Mouse (Mus musculus): Measurements from ENCODE around the gene Acap1. TPM values are rescaled to one million over a fixed set of nuclear protein-coding genes. Genes with fewer than 3 reads are reported as not detected.
"Not testable (repeated sequence)": the region's sequence is repeated elsewhere in the genome, so short reads cannot be mapped to it uniquely, and the experiment has no call there.

Gene Acap1
- polyA plus RNA-seq, 1 experiment from 2014 or later: 8.7 TPM

DNA sequence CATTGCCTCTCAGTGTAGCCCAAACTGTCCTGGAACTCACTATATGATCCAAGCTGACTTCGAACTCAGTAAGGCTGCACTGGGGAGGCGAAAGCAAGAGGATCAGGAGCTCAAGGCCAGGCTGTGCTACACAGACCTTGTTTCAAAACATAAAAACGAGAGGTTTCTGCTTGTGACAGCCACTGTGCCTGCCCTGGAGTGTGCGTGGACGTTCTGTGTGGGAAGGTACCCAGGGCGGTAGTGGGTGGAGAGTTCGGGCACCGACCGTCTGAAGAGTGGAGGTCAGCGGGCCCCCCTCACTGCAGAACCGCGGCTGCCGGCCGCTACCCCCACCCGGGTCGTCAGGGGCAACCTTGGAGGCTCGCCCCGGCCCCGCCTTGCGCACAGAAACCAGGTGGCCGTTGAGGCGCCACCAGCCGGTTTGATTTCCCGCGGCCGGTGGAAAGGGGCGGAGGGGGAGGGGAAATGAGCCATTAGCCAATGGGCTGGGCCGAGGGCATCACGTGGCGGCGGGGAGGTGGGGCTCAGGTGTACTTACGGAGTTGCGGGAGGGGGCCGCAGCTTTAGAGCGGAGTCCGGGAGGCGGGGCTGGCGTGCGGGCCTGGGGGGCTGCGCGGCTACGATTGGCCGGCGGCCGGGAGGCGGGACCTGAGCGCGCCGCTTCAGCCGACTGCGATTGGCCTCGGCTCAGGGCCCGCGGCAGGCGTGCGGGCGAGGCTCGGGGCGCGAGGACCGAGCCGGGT is 40.0 kb upstream of the Acap1 start, which contains the start of gene Ybx2:
TSS of gene Ybx2 (plus strand) at position 660 of the 743 bp plus-strand sequence.
- peaks cover 19% of the 10 kb centered on the region for H3K4me1 ChIP-seq (replicated peaks; ENCODE audit: control insufficient read depth, insufficient read depth, low read length)
- H3K27me3 ChIP-seq (replicated peaks; ENCODE audit: control insufficient read depth, insufficient read depth, low read length): peaks cover 58% of the 10 kb centered on the region
- peak within 1 kb of the TSS; percentile 34 for H3K9ac ChIP-seq (ENCODE audit: low read depth, low read length)
- H3K4me3 ChIP-seq (ENCODE audit: low read depth, low read length): peak within 1 kb of the TSS; percentile 43
- H3K36me3 ChIP-seq (ENCODE audit: control insufficient read depth, insufficient read depth, low read length): no peaks in the 10 kb centered on the region
- no peaks in the 10 kb centered on the region for H3K9me3 ChIP-seq (ENCODE audit: control insufficient read depth, low read length)
- DNase-seq (ENCODE audit: low spot score) (peak; percentile 88), ATAC-seq (replicated peaks; ENCODE audit: low FRiP score) (peak; percentile 80)
- H3K4me2 ChIP-seq: peak within 1 kb of the TSS; percentile 90
- H3K27ac ChIP-seq (ENCODE audit: low read depth, low read length): no peak within 1 kb of the TSS
- WGBS: 1% methylated on average over 53 of the region's 62 CpGs

DNA sequence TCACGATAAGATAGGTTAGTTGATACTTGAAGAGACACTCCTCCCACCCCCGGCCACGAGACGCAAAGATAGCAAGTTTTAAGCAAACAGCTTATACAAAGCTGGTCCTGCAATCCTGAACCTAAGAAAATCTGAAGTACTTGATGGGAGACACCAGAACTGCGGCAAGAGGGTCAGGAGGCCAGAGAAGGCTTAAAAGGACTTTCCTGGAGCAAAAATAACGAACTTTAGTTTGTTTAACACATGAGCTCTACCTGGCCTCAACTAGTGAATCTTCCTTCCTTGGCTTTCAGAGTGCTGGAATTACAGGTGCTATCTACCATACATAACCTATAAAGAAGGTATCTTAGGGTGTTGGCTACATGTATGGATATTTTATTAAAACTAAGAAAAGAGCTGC is 39.3 kb upstream of the Acap1 start:
- ATAC-seq (replicated peaks; ENCODE audit: low FRiP score) (no peak), DNase-seq (ENCODE audit: low spot score) (no peak)
- Histone ChIP-seq H3K27me3 (replicated peaks; ENCODE audit: control insufficient read depth, insufficient read depth, low read length) (peaks cover 52% of the 10 kb centered on the region), H3K36me3 (ENCODE audit: control insufficient read depth, insufficient read depth, low read length) (no peaks in the 10 kb centered on the region), H3K27ac (ENCODE audit: low read depth, low read length) (no peak overlapping the region), H3K4me3 (ENCODE audit: low read depth, low read length) (peak overlapping the region; percentile 43), H3K4me1 (replicated peaks; ENCODE audit: control insufficient read depth, insufficient read depth, low read length) (peaks cover 19% of the 10 kb centered on the region), H3K9me3 (ENCODE audit: control insufficient read depth, low read length) (no peaks in the 10 kb centered on the region), H3K9ac (ENCODE audit: low read depth, low read length) (no peak overlapping the region), H3K4me2 (peak overlapping the region; percentile 90)
- 16% methylated on average over 6 of the region's 6 CpGs for WGBS

DNA sequence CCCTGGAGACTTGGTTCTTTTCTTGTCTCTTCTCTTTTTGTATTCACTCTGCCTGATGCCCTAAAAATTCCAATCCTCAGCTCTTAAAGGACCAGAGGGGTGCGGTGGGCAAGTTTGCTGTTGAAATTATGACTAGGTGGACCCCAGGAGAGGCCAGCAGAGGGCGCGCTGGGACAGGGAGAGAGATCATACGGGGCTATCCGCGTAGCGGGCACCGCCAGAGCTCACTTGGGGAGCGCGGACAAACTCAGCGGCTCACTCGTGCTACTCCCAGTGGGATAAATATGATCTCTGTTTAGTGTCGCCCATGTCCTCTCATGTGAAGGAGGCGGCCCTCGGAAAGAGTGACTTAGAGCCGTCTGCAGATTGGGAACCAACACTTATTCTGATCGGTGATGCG is 38.8 kb upstream of the Acap1 start:
- DNase-seq (ENCODE audit: low spot score) (peak; percentile 94), ATAC-seq (replicated peaks; ENCODE audit: low FRiP score) (no peak; the same call in 1 of the 2 replicates)
- Histone ChIP-seq H3K27me3 (replicated peaks; ENCODE audit: control insufficient read depth, insufficient read depth, low read length) (peaks cover 47% of the 10 kb centered on the region), H3K27ac (ENCODE audit: low read depth, low read length) (no peak overlapping the region), H3K4me3 (ENCODE audit: low read depth, low read length) (peak overlapping the region; percentile 7; the same call in 1 of the 2 replicates), H3K9ac (ENCODE audit: low read depth, low read length) (no peak overlapping the region), H3K4me2 (peak overlapping the region; percentile 90), H3K9me3 (ENCODE audit: control insufficient read depth, low read length) (no peaks in the 10 kb centered on the region), H3K36me3 (ENCODE audit: control insufficient read depth, insufficient read depth, low read length) (no peaks in the 10 kb centered on the region), H3K4me1 (replicated peaks; ENCODE audit: control insufficient read depth, insufficient read depth, low read length) (peaks cover 19% of the 10 kb centered on the region)
- whole genome bisulfite sequencing: 2% methylated on average over 18 of the region's 18 CpGs

DNA sequence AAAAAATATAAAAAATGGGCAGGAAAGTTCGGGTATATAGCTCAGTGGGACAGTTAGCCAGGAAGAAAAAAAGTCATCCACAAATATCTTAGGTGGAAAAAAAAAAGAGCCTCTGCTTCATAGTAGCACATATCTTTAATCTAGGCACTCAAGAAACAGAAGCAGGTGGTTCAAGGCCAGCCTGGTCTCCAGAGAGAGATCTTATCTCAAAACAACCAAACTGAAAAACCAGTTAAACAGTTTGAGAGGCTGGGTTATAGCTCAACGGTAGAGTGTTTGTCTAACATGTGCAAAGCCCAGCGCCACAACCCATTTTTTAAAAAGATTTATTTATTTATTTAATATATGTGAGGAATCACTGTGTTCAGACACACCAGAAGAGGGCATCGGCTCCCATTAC is 37.7 kb upstream of the Acap1 start:
- Histone ChIP-seq H3K4me1 (replicated peaks; ENCODE audit: control insufficient read depth, insufficient read depth, low read length) (peaks cover 19% of the 10 kb centered on the region), H3K9me3 (ENCODE audit: control insufficient read depth, low read length) (no peaks in the 10 kb centered on the region), H3K27ac (ENCODE audit: low read depth, low read length) (no peak overlapping the region), H3K9ac (ENCODE audit: low read depth, low read length) (no peak overlapping the region), H3K4me2 (no peak overlapping the region), H3K36me3 (ENCODE audit: control insufficient read depth, insufficient read depth, low read length) (no peaks in the 10 kb centered on the region), H3K4me3 (ENCODE audit: low read depth, low read length) (no peak overlapping the region), H3K27me3 (replicated peaks; ENCODE audit: control insufficient read depth, insufficient read depth, low read length) (peaks cover 36% of the 10 kb centered on the region)
- DNase-seq (ENCODE audit: low spot score) (no peak), ATAC-seq (replicated peaks; ENCODE audit: low FRiP score) (no peak)
- WGBS: 60% methylated on average over 4 of the region's 4 CpGs

DNA sequence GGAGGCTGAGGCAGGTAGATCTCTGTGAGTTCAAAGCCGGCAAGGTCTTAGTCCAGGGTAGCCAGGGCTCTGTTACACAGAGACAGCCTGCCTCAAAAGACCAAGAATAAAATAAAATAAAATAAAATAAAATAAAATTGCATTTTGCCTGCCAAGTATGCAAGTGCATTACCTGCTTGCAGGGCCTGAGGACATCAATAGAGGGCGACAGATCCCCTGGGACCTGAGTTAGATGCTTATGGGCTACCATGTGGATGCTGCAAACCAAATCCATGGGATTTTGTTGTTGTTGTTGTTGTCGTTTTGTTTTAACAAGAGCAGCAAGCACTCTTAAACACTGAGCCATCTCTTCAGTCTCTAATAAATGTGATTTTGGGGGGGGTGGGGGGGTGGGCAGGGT is 36.9 kb upstream of the Acap1 start:
- no peak overlapping the region for H3K4me2 ChIP-seq
- DNase-seq (ENCODE audit: low spot score) (no peak), ATAC-seq (replicated peaks; ENCODE audit: low FRiP score) (no peak)
- H3K27ac ChIP-seq (ENCODE audit: low read depth, low read length): no peak overlapping the region
- no peak overlapping the region for H3K9ac ChIP-seq (ENCODE audit: low read depth, low read length)
- peaks cover 19% of the 10 kb centered on the region for H3K4me1 ChIP-seq (replicated peaks; ENCODE audit: control insufficient read depth, insufficient read depth, low read length)
- H3K9me3 ChIP-seq (ENCODE audit: control insufficient read depth, low read length): no peaks in the 10 kb centered on the region
- H3K36me3 ChIP-seq (ENCODE audit: control insufficient read depth, insufficient read depth, low read length): no peaks in the 10 kb centered on the region
- no peak overlapping the region for H3K4me3 ChIP-seq (ENCODE audit: low read depth, low read length)
- H3K27me3 ChIP-seq (replicated peaks; ENCODE audit: control insufficient read depth, insufficient read depth, low read length): peaks cover 28% of the 10 kb centered on the region
- WGBS: 36% methylated on average over 3 of the region's 3 CpGs

DNA sequence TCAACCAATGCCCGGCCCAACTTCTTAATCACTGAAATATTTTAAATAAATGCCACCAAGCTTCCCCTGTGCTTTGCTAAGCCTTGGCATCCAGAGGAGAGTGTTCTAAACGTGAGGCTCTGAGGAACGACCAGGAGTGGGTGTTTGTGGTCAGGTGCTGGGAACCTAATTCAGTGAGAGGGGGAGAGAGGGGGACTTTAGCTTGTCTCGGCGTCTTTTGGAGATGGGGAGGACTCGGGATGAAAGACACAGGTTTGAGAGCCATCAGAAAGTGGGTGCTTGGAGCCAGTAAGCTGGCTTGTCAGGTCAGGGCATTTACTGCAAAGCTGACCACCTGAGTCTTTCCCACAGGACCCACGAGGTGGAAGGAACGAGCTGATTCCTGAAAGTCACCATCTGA is 36.4 kb upstream of the Acap1 start:
- H3K4me3 ChIP-seq (ENCODE audit: low read depth, low read length): no peak overlapping the region
- no peak overlapping the region for H3K9ac ChIP-seq (ENCODE audit: low read depth, low read length)
- H3K4me2 ChIP-seq: no peak overlapping the region
- no peaks in the 10 kb centered on the region for H3K36me3 ChIP-seq (ENCODE audit: control insufficient read depth, insufficient read depth, low read length)
- DNase-seq (ENCODE audit: low spot score) (no peak), ATAC-seq (replicated peaks; ENCODE audit: low FRiP score) (no peak)
- no peak overlapping the region for H3K27ac ChIP-seq (ENCODE audit: low read depth, low read length)
- H3K27me3 ChIP-seq (replicated peaks; ENCODE audit: control insufficient read depth, insufficient read depth, low read length): peaks cover 23% of the 10 kb centered on the region
- H3K9me3 ChIP-seq (ENCODE audit: control insufficient read depth, low read length): no peaks in the 10 kb centered on the region
- peaks cover 19% of the 10 kb centered on the region for H3K4me1 ChIP-seq (replicated peaks; ENCODE audit: control insufficient read depth, insufficient read depth, low read length)
- 57% methylated on average over 8 of the region's 8 CpGs for WGBS

DNA sequence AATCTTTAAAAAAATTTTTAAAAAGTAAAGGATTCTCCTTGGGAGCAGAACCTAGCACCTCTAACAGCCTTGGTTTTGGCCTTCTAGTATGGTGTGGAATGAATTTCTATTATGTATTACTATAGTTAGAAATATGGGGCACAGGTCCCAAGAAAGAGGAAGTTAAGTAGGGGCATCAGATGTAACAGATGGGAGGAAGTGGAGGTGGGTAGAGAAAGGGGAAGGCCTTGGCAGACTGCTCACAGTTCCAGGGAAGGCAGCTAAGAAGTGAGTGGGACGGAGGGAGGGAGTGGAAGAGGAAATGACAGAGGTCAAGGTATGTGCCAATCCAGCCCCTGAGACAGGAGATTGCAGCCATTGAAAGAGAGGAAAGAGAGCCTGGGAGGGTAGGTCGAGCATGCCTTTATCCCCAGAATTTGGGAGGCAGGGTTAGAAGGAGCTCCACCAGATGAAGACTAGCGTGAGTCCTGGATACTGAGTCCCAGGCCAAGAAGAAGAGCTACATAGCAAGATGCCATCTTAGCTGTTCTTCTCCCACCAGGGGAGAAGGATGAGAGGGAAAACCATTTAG is 35.7 kb upstream of the Acap1 start:
- H3K36me3 ChIP-seq (ENCODE audit: control insufficient read depth, insufficient read depth, low read length): no peaks in the 10 kb centered on the region
- WGBS: 48% methylated on average over 3 of the region's 3 CpGs
- peaks cover 16% of the 10 kb centered on the region for H3K27me3 ChIP-seq (replicated peaks; ENCODE audit: control insufficient read depth, insufficient read depth, low read length)
- ATAC-seq (replicated peaks; ENCODE audit: low FRiP score) (no peak), DNase-seq (ENCODE audit: low spot score) (no peak)
- no peak overlapping the region for H3K4me3 ChIP-seq (ENCODE audit: low read depth, low read length)
- no peak overlapping the region for H3K4me2 ChIP-seq
- H3K9ac ChIP-seq (ENCODE audit: low read depth, low read length): no peak overlapping the region
- peaks cover 14% of the 10 kb centered on the region for H3K4me1 ChIP-seq (replicated peaks; ENCODE audit: control insufficient read depth, insufficient read depth, low read length)
- H3K27ac ChIP-seq (ENCODE audit: low read depth, low read length): no peak overlapping the region
- no peaks in the 10 kb centered on the region for H3K9me3 ChIP-seq (ENCODE audit: control insufficient read depth, low read length)

DNA sequence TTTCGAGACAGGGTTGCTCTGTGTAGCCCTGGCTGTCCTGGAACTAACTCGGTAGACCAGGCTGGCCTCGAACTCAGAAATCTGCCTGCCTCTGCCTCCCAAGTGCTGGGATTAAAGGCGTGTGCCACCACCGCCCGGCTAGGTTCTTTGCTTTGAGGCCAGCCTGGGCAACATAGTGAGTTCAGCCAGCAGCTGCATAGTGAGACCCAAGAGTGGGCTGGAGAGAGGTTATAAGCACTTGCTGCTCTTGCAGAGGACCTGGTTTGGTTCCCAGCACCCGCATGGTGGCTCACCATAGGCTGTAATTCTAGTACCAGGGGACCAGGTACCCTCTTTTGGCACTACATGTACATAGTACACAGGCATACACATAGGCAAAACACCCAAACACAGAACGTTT is 34.8 kb upstream of the Acap1 start:
- not testable (repeated sequence) for H3K9ac ChIP-seq (ENCODE audit: low read depth, low read length); H3K9me3 ChIP-seq (ENCODE audit: control insufficient read depth, low read length); H3K36me3 ChIP-seq (ENCODE audit: control insufficient read depth, insufficient read depth, low read length); H3K4me2 ChIP-seq; H3K4me1 ChIP-seq (replicated peaks; ENCODE audit: control insufficient read depth, insufficient read depth, low read length); DNase-seq (ENCODE audit: low spot score); ATAC-seq (replicated peaks; ENCODE audit: low FRiP score); H3K27me3 ChIP-seq (replicated peaks; ENCODE audit: control insufficient read depth, insufficient read depth, low read length); H3K27ac ChIP-seq (ENCODE audit: low read depth, low read length); H3K4me3 ChIP-seq (ENCODE audit: low read depth, low read length)
- 82% methylated on average over 8 of the region's 8 CpGs for WGBS

DNA sequence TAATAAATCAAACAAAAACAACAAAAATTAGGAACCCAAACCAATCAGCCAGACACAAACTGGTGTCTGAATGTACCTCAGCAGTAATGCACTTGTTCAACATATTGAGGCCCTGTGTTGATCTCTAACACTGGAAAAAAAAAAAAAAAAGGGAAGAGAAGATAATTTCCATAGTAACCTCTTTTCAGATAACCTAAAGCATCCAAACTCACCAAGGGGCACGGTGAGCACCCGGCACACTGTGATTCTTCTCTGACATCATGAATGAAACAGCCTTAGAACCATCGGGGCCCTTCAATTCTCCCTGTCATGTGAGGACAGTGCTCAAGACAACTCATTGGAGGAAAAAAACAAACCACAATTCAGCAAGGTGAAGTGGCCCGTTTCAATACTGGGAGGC is 34.4 kb upstream of the Acap1 start:
- Histone ChIP-seq H3K4me1 (replicated peaks; ENCODE audit: control insufficient read depth, insufficient read depth, low read length) (peaks cover 4% of the 10 kb centered on the region; the same call in 1 of the 2 replicates), H3K9me3 (ENCODE audit: control insufficient read depth, low read length) (no peaks in the 10 kb centered on the region), H3K4me2 (no peak overlapping the region), H3K4me3 (ENCODE audit: low read depth, low read length) (no peak overlapping the region), H3K9ac (ENCODE audit: low read depth, low read length) (no peak overlapping the region), H3K27ac (ENCODE audit: low read depth, low read length) (no peak overlapping the region), H3K27me3 (replicated peaks; ENCODE audit: control insufficient read depth, insufficient read depth, low read length) (peaks cover 2% of the 10 kb centered on the region; the same call in 1 of the 2 replicates), H3K36me3 (ENCODE audit: control insufficient read depth, insufficient read depth, low read length) (no peaks in the 10 kb centered on the region)
- ATAC-seq (replicated peaks; ENCODE audit: low FRiP score): no peak
- no peak for DNase-seq (ENCODE audit: low spot score)
- WGBS: 38% methylated on average over 4 of the region's 4 CpGs

All from liver, embryonic 11.5 days (tissue).